Mouse (Mus musculus) large intestine, adult 2 months (tissue): ENCODE data around the gene Olfr612. TPM values are rescaled to one million over a fixed set of nuclear protein-coding genes. Genes with fewer than 3 reads are reported as not detected.
"Not testable (repeated sequence)": the region's sequence is repeated elsewhere in the genome, so short reads cannot be mapped to it uniquely, and the experiment has no call there.

Experiments used
- DNase-seq: peaks from one replicate; pipeline ENCODE4 v3.0.0-alpha.2; 2012; ENCODE audit warnings: low read depth, low spot score
- WGBS: fragments of 180-500 bp; shearing (Covaris S2); methylation state at CpG from one replicate; pipeline ENCODE4 v1.1.7; 2018; 5-methylcytosine and 5-hydroxymethylcytosine counted together
- polyA plus RNA-seq: library from polyadenylated mRNA; depleted of rRNA; stranded (reverse); fragments of >200 nt; gene quantifications from 2 replicates; pipeline ENCODE4 v1.2.3, GENCODE M21; 2012; rRNA removed

Gene Olfr612
- not detected in 2 replicates for polyA plus RNA-seq

- 84% methylated on average over 2 of the region's 2 CpGs for WGBS
- DNase-seq = not testable (repeated sequence)
Observed at GRCm38 (mm10) chr7:103542617-103543016, at the start of gene Olfr612. Gene Olfr612 (minus strand): TSS chr7:103542717.

GRCm38 (mm10) chr7:103589803-103590202 lies 47.3 kb upstream of the Olfr612 start, which contains the start of gene Olfr618:
Gene Olfr618 (plus strand): TSS chr7:103590103.
- no peak for DNase-seq
- 55% methylated on average over 2 of the region's 2 CpGs for WGBS

GRCm38 (mm10) chr7:103572761-103573160 lies 30.2 kb upstream of the Olfr612 start, which contains the start of gene Olfr617:
Gene Olfr617 (plus strand): TSS chr7:103573061.
- no peak for DNase-seq
- 86% methylated on average over 1 of the region's 1 CpGs for WGBS

- no peak for DNase-seq
- WGBS = 68% methylated on average over 3 of the region's 3 CpGs
Observed at GRCm38 (mm10) chr7:103569043-103569442, 26.5 kb upstream of the Olfr612 start, which contains the start of gene Olfr616. Gene Olfr616 (minus strand): TSS chr7:103569143.

GRCm38 (mm10) chr7:103555779-103556178 lies 13.3 kb upstream of the Olfr612 start, which contains the start of gene Olfr615:
Gene Olfr615 (plus strand): TSS chr7:103556079.
- DNase-seq = no peak
- 83% methylated on average over 2 of the region's 2 CpGs for WGBS

- no peak for DNase-seq
- 74% methylated on average over 2 of the region's 2 CpGs for WGBS
Observed at GRCm38 (mm10) chr7:103547774-103548173, 5.3 kb upstream of the Olfr612 start, which contains the start of gene Olfr613. Gene Olfr613 (plus strand): TSS chr7:103548074.

GRCm38 (mm10) chr7:103520746-103521145 lies 21.8 kb downstream of the Olfr612 start, which contains the start of gene Olfr611:
Gene Olfr611 (minus strand): TSS chr7:103520846.
- DNase-seq = not testable (repeated sequence)
- WGBS = 44% methylated on average over 1 of the region's 1 CpGs

- 77% methylated on average over 2 of the region's 2 CpGs for WGBS
- DNase-seq = no peak
Observed at GRCm38 (mm10) chr7:103512022-103512421, 30.5 kb downstream of the Olfr612 start, which contains the start of gene Olfr610. Gene Olfr610 (minus strand): TSS chr7:103512122.

- no peak for DNase-seq
- 40% methylated on average over 1 of the region's 1 CpGs for WGBS
Observed at GRCm38 (mm10) chr7:103497962-103498361, 44.6 kb downstream of the Olfr612 start, which contains the start of gene Olfr609. Gene Olfr609 (minus strand): TSS chr7:103498062.

Other genes with a start within 250 kb of the Olfr612 start
- not detected in 2 replicates for gene Olfr596, start 237.1 kb downstream of the Olfr612 start, polyA plus RNA-seq
- not detected in 2 replicates for gene Olfr597, start 226.4 kb downstream of the Olfr612 start, polyA plus RNA-seq
- not detected in 2 replicates for gene Olfr598, start 219.1 kb downstream of the Olfr612 start, polyA plus RNA-seq
- not detected in 2 replicates for gene Olfr599, start 206.8 kb downstream of the Olfr612 start, polyA plus RNA-seq
- gene Olfr600, start 193.0 kb downstream of the Olfr612 start, polyA plus RNA-seq = not detected in 2 replicates
- gene Olfr601, start 180.1 kb downstream of the Olfr612 start, polyA plus RNA-seq = not detected in 2 replicates
- not detected in 2 replicates for gene Olfr603, start 156.5 kb downstream of the Olfr612 start, polyA plus RNA-seq
- not detected in 2 replicates for gene Usp17lc, start 127.6 kb downstream of the Olfr612 start, polyA plus RNA-seq
- gene Olfr605, start 97.3 kb downstream of the Olfr612 start, polyA plus RNA-seq = not detected in 2 replicates
- not detected in 2 replicates for gene Olfr606, start 93.7 kb downstream of the Olfr612 start, polyA plus RNA-seq
- not detected in 2 replicates for gene Olfr607, start 78.6 kb downstream of the Olfr612 start, polyA plus RNA-seq
- gene Olfr608, start 72.8 kb downstream of the Olfr612 start, polyA plus RNA-seq = not detected in 2 replicates
- not detected in 2 replicates for gene Olfr609, start 44.7 kb downstream of the Olfr612 start, polyA plus RNA-seq
- gene Olfr610, start 30.6 kb downstream of the Olfr612 start, polyA plus RNA-seq = not detected in 2 replicates
- gene Olfr611, start 21.9 kb downstream of the Olfr612 start, polyA plus RNA-seq = not detected in 2 replicates
- gene Olfr613, start 5.4 kb upstream of the Olfr612 start, polyA plus RNA-seq = not detected in 2 replicates
- not detected in 2 replicates for gene Olfr615, start 13.4 kb upstream of the Olfr612 start, polyA plus RNA-seq
- gene Olfr616, start 26.4 kb upstream of the Olfr612 start, polyA plus RNA-seq = not detected in 2 replicates
- not detected in 2 replicates for gene Olfr617, start 30.3 kb upstream of the Olfr612 start, polyA plus RNA-seq
- not detected in 2 replicates for gene Olfr618, start 47.4 kb upstream of the Olfr612 start, polyA plus RNA-seq
- gene Olfr619, start 57.9 kb upstream of the Olfr612 start, polyA plus RNA-seq = not detected in 2 replicates
- not detected in 2 replicates for gene Olfr620, start 69.8 kb upstream of the Olfr612 start, polyA plus RNA-seq
- gene Olfr622, start 100.0 kb upstream of the Olfr612 start, polyA plus RNA-seq = not detected in 2 replicates
- gene Olfr623, start 121.0 kb upstream of the Olfr612 start, polyA plus RNA-seq = not detected in 2 replicates
- gene Olfr624, start 128.5 kb upstream of the Olfr612 start, polyA plus RNA-seq = not detected in 2 replicates
- gene Olfr625-ps1, start 140.0 kb upstream of the Olfr612 start, polyA plus RNA-seq = not detected in 2 replicates
- gene Olfr243, start 172.0 kb upstream of the Olfr612 start, polyA plus RNA-seq = not detected in 2 replicates
- gene Olfr628, start 187.7 kb upstream of the Olfr612 start, polyA plus RNA-seq = not detected in 2 replicates
- gene Olfr629, start 202.2 kb upstream of the Olfr612 start, polyA plus RNA-seq = not detected in 2 replicates
- not detected in 2 replicates for gene Olfr630, start 214.6 kb upstream of the Olfr612 start, polyA plus RNA-seq
- not detected in 2 replicates for gene Olfr69, start 228.9 kb upstream of the Olfr612 start, polyA plus RNA-seq
- not detected in 2 replicates for gene Olfr68, start 237.0 kb upstream of the Olfr612 start, polyA plus RNA-seq
- not detected in 2 replicates for gene Olfr67, start 249.1 kb upstream of the Olfr612 start, polyA plus RNA-seq